Mouse (Mus musculus): ENCODE measurements around the gene Tnni1.

The Tnni1 gene

DNA sequence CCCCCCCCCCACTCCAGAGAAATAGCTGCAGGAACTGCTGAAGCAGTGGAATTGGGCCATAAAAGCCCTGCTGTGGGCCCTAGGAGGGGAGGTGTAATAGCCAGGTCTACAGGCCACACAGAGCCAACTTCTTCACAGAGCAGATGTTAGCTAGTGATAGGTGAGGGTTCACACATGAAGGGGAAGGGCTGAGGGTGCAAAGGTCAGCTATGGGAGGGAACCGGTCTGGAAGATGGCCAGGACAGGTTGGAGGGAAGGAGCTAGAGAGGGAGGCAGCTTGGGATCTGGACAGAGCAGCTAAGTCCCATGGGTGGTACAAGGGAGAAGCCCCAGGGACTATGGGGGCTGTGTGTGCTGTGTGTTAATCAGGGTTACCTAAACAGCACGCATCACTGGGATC is 30.9 kb downstream of the Tnni1 start:
- no peak for DNase-seq (ENCODE audit: low spot score)

DNA sequence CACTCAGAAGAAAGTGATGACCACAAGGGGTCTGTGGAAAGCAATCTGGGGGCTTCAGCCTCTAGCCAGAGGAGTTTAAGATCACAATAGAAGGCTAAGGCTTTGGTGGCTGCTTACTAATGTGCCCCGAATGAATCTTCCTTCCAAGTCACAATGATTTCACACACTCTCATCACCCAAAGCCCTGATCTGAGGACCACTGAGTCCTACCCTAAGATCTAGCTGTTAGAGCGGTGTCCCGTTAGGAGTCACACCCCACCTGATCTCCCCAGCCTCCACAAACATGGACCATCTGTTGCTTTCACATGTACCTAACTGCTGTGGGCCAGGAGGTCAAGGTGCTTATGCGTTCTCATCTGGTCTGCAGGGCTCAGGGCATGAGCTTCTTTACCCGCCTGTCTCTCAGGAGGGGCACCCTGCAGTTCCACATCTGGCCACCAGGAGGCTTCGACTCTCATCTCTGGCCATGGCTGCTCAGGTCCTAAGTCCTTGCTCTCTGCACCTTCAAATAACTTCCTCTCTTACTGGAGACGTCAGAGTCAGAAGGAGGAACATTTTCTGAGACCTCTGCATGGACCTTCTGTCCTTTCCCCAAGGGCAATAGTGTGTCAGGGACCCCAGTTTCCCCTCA is 31.9 kb downstream of the Tnni1 start:
- peak; percentile 75 for DNase-seq (ENCODE audit: low spot score)

DNA sequence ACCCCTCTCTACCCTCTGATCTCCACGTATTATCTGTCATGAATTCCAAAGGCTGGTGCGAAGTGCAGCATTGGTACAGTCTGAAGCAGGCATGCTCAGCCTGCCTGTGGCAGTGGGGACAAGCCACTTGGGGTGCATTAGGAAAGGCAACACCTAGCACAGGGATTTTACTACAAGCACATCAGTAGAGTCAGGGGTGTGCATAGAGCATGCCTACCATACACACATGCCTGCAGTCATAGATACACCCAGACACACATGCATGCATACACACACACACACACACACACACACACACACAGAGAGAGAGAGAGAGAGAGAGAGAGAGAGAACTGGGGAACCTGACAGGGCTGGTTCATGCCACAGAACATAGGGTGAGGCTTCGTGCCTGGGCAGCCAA is 33.0 kb downstream of the Tnni1 start:
- DNase-seq (ENCODE audit: low spot score), result no peak

DNA sequence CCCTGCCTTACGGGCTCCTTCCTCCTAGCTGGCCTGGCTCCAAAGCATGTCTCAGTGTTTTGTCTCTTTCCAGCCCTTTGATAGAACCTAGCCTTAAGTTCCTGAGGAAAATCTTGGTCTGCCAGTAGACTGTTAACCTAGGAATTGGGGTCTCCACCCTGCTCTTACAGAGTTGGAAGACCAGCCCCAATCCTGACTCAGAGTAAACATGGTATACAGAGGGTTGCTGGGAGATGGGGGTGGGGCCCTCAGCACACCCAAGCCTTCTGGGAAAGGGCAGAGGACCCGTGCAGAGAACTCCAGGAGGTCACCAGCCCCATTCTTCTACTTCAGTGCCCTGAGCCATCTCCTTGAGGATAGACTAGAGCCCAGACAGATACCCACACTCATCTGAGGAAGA is 33.4 kb downstream of the Tnni1 start:
- DNase-seq (ENCODE audit: low spot score), result no peak

DNA sequence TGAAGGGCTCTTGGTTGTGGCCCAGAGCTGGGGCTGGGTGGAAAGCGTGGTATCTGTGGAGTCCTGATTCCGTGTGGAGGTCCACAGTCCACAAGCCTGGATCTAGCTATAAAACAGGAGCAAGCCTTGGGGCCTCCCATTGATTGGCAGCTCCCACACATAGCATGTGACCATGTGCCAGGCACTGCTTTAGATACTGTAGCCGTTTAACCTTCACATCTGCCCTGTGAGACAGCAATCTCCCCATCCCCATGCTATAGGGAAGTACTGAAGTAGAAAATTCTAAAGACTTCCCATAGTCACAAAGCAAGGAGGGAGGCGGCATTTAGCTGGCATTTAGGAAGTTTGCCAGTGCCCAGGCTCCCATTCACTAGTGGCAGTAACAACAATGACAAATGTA is 33.8 kb downstream of the Tnni1 start:
- DNase-seq (ENCODE audit: low spot score), result no peak

DNA sequence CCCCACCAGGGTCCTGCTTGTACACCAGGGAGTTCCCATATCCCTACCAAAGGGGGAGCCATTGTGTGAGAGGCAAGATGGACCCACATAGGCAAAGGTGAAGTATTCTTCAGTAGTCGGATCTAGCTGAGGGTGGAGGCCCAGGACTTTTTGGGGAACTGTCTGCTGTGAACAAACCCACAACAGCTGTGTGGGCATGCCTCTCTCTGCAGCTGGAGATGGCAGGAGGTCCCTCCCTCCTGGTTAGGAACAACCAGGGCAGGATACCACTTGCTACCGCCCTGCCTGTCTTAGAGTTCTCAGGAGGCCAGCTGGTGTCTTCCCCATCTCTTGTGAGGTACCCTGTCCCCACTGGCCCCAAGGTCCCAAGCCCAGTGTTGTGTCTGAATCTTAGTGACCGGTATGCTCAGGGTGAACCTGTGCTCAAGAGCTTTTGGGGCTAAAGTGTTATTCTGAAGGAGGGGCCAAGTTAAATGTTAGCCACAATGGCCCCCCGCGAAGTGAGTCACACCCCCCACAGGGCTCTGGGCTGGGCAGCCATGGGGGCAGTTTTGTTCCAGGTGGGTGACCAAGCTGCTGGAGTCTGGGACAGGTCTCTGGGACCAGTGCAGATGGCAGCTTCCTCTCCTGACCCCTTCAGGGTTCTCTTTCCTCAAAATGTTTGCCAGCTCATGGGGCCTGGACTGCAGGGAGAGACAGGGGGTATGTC is 34.6 kb downstream of the Tnni1 start:
- no peak for DNase-seq (ENCODE audit: low spot score)

DNA sequence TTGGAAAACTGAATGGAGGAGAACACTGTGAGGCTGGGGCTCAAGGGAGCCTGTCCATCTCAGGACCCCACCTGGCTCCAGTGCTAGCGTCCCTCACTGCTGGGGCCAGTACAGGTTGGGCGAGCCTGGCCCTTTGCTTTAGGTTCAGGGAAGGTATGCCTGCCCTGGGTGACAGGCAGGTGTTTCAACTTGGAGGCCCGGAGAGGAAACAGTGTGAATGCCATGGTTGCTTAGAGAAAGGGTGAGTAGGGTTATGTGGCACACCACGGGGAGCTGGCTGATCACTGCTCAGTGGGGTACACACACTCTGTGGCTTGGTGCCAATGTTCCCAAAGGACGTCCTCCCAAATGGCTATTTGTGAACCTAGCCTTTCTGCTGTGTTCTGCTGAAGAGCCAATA is 35.3 kb downstream of the Tnni1 start:
- no peak for DNase-seq (ENCODE audit: low spot score)

DNA sequence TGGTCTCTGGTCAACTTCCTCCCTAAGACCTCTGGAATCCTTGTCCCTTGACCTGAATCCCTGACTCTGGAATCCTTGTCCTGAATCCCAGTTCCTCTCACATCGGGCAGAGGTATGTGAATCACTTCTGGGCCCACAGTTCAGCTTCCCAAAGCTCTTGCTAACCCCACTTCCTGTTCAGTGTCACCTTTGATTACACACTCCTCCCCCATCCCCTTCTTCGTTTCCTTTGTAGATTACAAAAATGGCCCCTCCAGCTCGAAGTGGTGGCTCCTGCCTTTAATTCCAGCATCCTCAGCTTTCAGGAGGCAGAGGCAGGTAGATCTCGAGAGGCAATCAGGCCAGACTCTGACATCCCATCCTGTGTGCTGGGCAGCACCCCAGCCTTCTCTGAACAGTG is 38.4 kb downstream of the Tnni1 start:
- DNase-seq (ENCODE audit: low spot score), result no peak

DNA sequence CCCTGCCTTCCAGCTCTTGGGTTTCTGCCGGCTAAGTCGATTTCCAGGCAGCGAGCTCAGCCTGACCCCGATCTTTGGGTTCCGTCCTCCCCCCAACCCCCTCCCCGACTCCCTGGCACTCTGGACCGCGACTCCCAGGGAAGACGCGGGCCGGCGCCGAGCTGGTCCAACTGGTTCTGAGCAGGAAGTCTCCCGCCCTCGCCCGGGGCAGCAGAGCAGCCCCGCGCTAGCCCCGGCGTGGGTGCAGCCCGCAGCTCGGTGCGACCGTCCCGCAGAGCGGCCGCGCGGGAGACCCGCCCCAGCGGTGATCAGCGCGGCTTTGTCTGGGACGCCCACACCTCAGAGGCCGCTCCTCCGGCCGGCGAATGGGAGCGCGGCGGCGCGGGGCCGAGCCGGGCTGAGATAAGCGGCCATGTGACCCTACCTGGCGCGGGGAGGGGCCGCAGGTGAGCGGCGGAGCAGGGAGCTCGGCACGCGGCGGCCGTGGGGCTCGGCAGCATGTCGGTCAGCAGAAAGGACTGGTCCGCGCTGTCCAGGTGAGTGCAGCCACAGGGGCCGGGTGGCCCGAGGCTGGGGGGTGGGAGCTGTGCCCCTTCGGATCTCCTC is 39.4 kb downstream of the Tnni1 start, which contains the start of gene Lad1:
TSS of gene Lad1 (plus strand) at position 118 of the 606 bp plus-strand sequence.
- DNase-seq (ENCODE audit: low spot score), result no peak

DNA sequence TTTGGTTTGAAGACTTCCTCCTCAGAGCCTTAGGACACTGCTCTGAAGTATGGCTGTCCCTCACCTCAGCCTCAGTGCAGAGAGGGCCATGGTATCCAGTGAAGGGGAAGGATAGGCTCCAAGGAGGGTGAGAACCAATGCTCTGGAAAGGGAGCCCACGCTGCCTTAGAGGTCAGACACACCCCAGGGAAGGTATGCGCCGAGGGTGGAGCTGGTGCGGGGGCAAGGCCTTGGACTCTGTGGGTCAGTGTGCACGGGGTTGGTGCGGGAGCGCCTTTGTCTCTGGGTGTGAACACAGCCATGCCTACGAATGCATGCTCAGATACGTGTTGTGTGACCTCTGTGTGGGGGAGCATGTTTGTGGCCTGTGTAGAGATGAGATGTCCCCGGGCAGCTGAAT is 40.8 kb downstream of the Tnni1 start:
- DNase-seq (ENCODE audit: low spot score), result no peak

DNA sequence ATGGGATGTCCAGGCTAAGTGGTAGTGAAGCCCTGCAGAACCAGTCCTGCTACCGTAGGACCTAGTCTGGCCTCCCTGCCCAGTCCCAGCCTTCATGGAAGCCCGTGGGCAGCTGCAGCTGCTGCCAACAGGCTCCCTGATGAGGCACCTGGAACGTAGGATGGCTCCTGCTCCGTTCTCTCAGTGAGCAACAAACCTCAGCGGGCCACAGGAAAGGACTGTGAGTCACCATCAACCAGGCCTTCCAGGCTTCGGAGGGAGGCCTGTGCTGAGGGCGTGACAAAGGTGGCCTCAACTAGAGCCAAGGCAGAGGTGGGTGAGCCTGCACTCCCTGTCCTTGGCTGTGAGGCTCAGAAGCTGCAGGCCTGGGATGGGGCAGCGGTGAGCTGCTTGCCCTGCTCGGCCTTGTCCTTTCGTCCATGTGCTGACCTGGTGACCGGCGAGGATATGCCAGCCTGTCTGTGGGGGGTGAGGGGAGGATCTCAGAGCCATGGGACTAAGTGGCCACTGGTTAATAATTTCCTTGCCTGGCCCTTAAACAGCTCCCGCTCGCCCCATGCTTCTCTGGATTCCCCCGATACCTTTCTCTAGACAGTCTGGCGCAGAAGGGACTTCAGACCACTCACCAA is 41.6 kb downstream of the Tnni1 start:
- DNase-seq (ENCODE audit: low spot score), result no peak

DNA sequence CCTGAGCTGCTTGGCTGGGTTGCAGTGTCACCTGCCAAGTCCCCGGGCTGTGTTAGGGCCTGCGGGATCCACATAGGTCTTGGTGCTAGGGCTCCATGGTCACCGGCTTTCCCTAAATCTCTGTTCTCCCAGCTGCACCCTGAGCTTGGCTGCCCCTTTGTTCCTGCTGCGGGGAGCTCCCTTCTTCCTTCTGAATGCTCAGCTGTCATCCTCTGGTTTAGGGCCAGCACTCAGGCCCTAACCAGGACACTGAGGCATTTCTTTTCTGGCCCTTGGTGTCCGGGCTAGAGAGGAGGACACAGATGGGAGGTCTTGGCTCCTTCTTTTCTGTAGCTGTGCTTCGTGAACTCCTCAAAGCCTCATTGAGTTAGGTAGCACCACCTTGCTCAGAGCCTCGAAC is 42.5 kb downstream of the Tnni1 start:
- no peak for DNase-seq (ENCODE audit: low spot score)

DNA sequence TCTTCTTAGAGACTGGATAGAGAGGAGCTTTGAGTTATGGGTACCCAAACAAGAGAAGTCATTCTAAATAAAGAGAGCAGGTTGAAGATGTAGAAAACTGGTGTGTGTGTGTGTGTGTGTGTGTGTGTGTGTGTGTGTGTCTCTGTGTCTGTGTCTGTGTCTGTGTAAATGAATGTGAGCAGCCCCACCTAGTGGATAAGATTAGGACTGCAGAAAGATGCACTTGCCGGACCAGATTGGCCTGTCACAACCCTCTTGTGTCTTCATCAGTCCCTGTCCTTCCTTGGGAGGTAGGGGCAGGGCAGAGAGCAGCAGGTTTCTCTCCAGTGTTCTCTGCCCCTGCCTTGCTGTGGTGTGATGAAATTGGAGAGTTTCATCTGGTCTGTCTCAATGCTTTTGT is 49.7 kb downstream of the Tnni1 start:
- DNase-seq (ENCODE audit: low spot score), result peak; percentile 17

DNA sequence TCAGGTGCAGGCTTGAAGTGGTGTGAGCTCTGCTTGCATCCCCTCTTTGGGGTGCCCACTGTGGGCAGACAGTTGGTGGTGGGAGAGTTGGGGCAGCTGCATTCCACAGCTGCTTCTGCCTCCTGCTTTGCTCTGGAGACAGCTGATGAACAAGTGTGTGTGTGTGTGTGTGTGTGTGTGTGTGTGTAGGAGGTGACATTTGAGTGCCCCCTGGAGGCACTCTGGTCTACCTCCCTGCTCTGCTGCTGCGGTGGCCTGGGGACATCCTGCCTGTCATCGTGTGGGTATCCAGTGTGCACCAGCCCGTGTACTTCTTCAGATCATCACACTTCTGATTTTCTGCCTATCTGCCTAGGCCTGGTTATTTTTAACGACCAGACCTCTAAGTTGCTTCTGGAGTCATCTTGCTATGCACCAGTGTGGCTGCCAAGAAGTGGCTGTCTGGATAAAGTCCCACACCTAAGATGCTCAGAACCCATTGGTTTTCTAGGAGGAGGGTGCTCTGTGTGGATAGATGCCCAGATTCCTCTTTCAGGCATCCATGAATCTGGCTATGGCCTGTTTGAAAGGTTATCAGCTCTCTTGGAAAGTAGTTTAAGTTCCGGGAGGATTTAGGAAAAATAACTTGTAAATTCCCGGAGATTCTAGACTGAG is 55.1 kb downstream of the Tnni1 start:
- DNase-seq (ENCODE audit: low spot score), result no peak

DNA sequence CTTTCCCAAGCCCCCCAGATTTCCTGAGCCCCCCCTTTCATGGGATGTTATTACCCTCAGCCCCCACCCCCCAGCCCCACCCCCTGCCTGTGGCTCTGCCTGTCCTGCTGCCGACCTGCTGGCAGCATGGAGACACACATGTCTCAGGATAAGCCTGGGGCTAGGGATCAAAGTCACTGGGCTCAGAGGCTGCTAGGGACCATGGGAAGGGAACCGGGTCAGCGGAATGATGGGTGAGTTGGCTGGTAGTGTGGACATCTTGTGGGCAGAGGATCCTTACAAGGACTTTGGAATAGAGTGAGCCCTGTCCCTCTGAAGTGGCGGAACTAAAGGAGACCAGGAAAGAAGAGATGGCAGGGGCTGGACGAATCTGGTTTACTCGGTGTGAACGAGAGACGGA is 55.7 kb downstream of the Tnni1 start:
- DNase-seq (ENCODE audit: low spot score), result no peak

DNA sequence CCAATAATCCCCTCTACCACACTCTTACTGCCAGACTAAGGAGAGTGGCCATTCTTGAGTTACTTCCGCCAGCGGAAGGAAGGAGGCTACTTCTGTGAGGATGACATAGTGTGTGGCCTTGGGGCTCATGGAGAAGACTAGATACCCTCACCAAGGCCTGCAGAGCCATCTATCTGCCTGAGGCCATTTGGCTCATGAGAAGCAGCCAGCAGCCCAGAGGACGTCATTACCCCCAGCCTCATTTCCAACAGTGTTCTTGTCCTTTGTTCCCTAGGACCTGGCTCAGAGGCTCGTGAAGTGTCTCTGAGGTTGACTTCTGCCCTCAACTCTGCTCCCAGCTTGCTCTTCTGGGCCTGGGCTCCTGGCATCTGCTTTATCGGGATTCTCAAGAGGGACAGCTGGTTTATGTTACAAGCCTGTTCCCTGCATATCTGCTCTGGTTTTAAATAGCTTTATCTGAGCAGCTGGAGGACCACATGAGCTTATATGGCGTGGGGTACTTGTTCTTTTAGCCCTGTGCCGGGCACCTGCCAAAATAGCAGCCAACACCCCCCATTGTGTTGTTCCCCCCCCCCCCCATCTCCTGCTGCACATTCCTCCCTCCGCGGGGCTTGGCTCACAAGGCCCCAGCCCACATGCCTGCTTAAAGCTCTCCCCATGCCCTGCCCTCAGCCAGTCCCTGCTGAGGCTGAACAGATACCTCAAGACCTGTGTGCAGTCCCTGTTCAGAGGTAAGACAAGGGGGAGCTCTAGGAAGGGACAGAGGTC is 56.7 kb downstream of the Tnni1 start, which contains the start of gene Tnnt2:
TSS of gene Tnnt2 (plus strand) at position 639 of the 768 bp plus-strand sequence.
- DNase-seq (ENCODE audit: low spot score), result no peak

DNA sequence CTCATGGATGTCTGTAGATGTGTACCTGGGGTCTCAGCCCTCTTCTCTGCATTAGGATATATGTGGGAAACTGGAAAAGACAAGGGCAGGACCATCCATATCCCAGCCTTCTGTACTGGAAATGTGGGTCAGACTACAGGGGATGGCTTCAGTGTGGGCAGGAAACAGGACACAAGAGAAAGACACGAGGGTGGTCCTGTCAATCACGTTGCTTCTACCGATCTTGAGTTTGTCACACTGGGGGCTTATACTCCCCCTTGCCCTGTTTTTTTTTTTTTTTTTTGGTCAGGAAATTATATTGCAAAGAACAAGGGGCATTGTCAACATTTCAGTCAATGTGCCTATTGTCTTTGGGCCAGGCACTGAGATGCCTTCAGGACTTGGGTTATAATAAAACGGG is 59.4 kb downstream of the Tnni1 start:
- no peak for DNase-seq (ENCODE audit: low spot score)

DNA sequence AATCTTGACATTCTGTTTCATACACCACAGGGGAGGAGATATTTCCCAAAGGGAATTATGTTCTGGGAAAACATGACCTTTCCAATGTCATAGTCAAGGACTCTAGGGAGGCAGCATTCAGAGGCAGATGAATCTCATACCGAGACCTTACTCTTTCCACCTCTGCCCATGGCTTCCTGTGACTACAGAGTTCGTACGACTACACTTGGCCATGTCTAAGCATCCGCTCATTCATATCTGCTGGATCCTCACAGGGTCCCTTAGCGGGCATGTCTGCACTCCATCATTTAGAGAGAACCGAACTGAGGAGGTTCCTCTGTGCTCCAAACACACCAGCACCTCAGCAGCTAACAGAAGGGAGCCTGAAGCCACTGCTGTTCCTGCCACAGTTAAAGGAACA is 59.8 kb downstream of the Tnni1 start:
- DNase-seq (ENCODE audit: low spot score), result no peak

DNA sequence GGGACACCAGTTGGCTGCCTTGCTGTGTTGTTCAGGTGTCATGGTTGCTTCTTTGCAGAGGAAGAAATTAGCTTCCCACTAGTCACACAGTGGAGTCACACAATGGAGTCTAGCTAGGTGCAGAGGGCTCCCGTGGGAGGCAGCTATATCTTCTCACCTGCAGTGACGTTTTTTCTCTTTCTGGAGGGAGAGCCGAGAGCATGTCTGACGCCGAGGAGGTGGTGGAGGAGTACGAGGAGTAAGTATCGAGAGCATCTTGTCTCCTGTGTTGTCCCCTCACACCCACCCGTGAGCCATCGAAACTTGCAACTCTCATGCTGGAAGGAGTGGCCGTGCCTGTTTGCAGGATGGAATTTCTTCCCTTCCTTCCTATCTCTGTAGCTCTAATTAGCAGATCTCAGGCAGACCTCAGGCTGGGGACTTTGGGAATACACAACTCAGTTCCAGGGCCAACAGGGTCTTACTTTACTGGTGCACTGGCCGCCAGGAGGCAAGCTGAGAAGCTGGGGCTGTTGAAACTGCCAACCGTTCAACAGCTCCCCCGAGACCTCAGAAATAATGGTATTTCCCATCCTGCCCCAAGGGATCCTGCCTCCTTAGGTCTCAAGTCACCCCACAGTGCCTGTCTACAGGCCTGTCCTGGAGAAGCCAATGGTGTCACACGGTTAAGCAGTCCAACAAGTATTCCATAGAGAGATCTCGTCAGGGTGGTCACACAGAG is 61.6 kb downstream of the Tnni1 start:
- DNase-seq (ENCODE audit: low spot score), result no peak

DNA sequence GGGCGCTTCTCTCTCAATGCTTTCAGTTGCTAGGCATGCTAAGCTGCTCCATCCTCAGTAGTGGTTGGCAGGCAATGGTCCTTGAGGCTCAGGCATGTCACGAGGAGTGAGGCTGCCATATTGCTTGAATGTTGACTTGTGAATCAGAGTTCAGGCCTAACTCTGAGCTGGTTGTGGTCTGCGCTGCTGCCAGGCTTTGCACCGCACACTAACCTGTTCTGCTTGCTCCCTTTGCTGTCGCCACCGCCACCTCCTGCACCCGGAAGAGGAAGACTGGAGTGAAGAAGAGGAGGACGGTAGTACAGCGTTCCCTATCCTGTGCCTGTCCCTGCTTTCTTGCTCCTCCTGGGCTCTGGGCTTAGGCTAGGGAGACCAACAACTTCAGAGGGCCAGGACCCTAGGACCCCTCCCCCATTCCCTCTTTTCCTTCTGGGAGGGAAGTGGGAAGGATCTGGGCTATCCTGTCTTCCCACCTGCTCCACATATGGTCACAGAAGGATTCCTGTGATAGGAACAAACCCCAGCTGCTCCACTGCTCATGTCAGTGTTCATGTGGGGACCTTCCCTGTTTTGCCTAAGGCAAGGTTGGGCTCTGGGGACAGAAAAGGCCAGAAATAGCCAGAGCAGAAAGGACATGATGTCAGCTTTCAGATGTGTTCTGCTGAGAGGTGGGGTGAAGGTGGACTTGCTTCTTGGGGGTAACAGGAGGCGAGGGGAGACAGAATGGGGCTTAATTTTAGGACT is 64.5 kb downstream of the Tnni1 start:
- DNase-seq (ENCODE audit: low spot score), result no peak

All from layer of hippocampus, adult 9-10 months (tissue).